Mouse (Mus musculus) urinary bladder, postnatal 4 days (tissue): ENCODE data around the gene Pan3.

Source experiments
- DNase-seq, 2 experiments: peaks; one replicate each; pipeline ENCODE4 v3.0.0; 2021 to 2022; ENCODE audit warnings: low spot score in 2 of 2

The Pan3 gene

GRCm38 (mm10) chr5:147430936-147431839 is 1.2 kb downstream of the Pan3 start:
- DNase-seq = peak; percentile 66 to 74

GRCm38 (mm10) chr5:147432927-147433326 is 3.0 kb downstream of the Pan3 start:
- no peak for DNase-seq

GRCm38 (mm10) chr5:147435224-147435623 is 5.3 kb downstream of the Pan3 start:
- no peak for DNase-seq

GRCm38 (mm10) chr5:147435751-147436150 is 5.8 kb downstream of the Pan3 start:
- no peak for DNase-seq

- DNase-seq = no peak
Measured at GRCm38 (mm10) chr5:147436491-147436890, 6.5 kb downstream of the Pan3 start.

- no peak for DNase-seq
Measured at GRCm38 (mm10) chr5:147440996-147441507, 11.1 kb downstream of the Pan3 start.

GRCm38 (mm10) chr5:147441979-147442378 is 12.0 kb downstream of the Pan3 start:
- DNase-seq = no peak

- no peak for DNase-seq
Measured at GRCm38 (mm10) chr5:147442741-147443140, 12.8 kb downstream of the Pan3 start.

- no peak for DNase-seq
Measured at GRCm38 (mm10) chr5:147444298-147444697, 14.3 kb downstream of the Pan3 start.

- no peak for DNase-seq
Measured at GRCm38 (mm10) chr5:147444757-147445156, 14.8 kb downstream of the Pan3 start.

GRCm38 (mm10) chr5:147445252-147445651 is 15.3 kb downstream of the Pan3 start:
- no peak for DNase-seq

- DNase-seq = no peak
Measured at GRCm38 (mm10) chr5:147448526-147448925, 18.6 kb downstream of the Pan3 start.

- no peak for DNase-seq
Measured at GRCm38 (mm10) chr5:147448933-147449332, 19.0 kb downstream of the Pan3 start.

- no peak for DNase-seq
Measured at GRCm38 (mm10) chr5:147456491-147456890, 26.5 kb downstream of the Pan3 start.

GRCm38 (mm10) chr5:147459821-147460567 is 30.0 kb downstream of the Pan3 start:
- DNase-seq = no peak

- no peak for DNase-seq
Measured at GRCm38 (mm10) chr5:147463251-147463650, 33.3 kb downstream of the Pan3 start.

GRCm38 (mm10) chr5:147466361-147466760 is 36.4 kb downstream of the Pan3 start:
- DNase-seq = no peak

- DNase-seq = no peak
Measured at GRCm38 (mm10) chr5:147471163-147471562, 41.2 kb downstream of the Pan3 start.

- DNase-seq = no peak
Measured at GRCm38 (mm10) chr5:147473071-147473470, 43.1 kb downstream of the Pan3 start.

GRCm38 (mm10) chr5:147473856-147474255 is 43.9 kb downstream of the Pan3 start:
- DNase-seq = no peak

GRCm38 (mm10) chr5:147476109-147476508 is 46.1 kb downstream of the Pan3 start:
- no peak for DNase-seq

GRCm38 (mm10) chr5:147477106-147477505 is 47.1 kb downstream of the Pan3 start:
- no peak for DNase-seq

GRCm38 (mm10) chr5:147479341-147479740 is 49.4 kb downstream of the Pan3 start:
- no peak for DNase-seq
